Mouse (Mus musculus) hindbrain, embryonic 10.5 days (tissue): ENCODE measurements at regions not wholly inside any gene's neighbourhood (a gene's known extent, or its start where the extent isn't known, plus 50 kb on each side); places are given as distances from the start of the nearest gene placed in this dataset.

Source experiments
- DNase-seq: peaks from one replicate; pipeline ENCODE4 v3.0.0-alpha.2; 2017; ENCODE audit warnings: low spot score
- H3K27ac ChIP-seq: fragments of 300-500 bp; sonication (generic); 2 replicates; pipeline ENCODE4 v1.5.1; 2016; ENCODE audit warnings: mild to moderate bottlenecking, moderate library complexity
- H3K27me3 ChIP-seq: fragments of 300-500 bp; sonication (generic); 2 replicates; pipeline ENCODE4 v1.6.1; 2016; ENCODE audit warnings: mild to moderate bottlenecking; ENCODE audit not compliant: poor library complexity, insufficient read depth, severe bottlenecking
- H3K36me3 ChIP-seq: fragments of 300-500 bp; sonication (generic); 2 replicates; pipeline ENCODE4 v1.6.1; 2016; ENCODE audit warnings: mild to moderate bottlenecking, moderate library complexity
- H3K4me1 ChIP-seq: fragments of 300-500 bp; sonication (generic); replicated peaks from 2 replicates; pipeline ENCODE4 v1.6.1; 2016; ENCODE audit warnings: mild to moderate bottlenecking
- H3K4me3 ChIP-seq: fragments of 300-500 bp; sonication (generic); 2 replicates; pipeline ENCODE4 v1.5.1; 2016; ENCODE audit warnings: mild to moderate bottlenecking, moderate library complexity
- H3K9me3 ChIP-seq: fragments of 300-500 bp; sonication (generic); 2 replicates; pipeline ENCODE4 v1.6.1; 2016; ENCODE audit warnings: mild to moderate bottlenecking, moderate library complexity
- WGBS: fragments of 180-500 bp; shearing (Covaris S2); methylation state at CpG from one replicate; pipeline ENCODE4 v1.1.7; 2016; 5-methylcytosine and 5-hydroxymethylcytosine counted together

- H3K9me3 ChIP-seq, result no peaks in the 10 kb centered on the region
- DNase-seq, result no peak
- H3K4me3 ChIP-seq, result no peak overlapping the region
- peaks cover 6% of the 10 kb centered on the region for H3K4me1 ChIP-seq
- H3K27me3 ChIP-seq, result no peaks in the 10 kb centered on the region
- no peaks in the 10 kb centered on the region for H3K36me3 ChIP-seq
- 74% methylated on average over 2 of the region's 2 CpGs for WGBS
- no peak overlapping the region for H3K27ac ChIP-seq
These were observed 291.5 kb upstream of the Sall1 start for GRCm38 (mm10) chr8:89335416-89335815.

GRCm38 (mm10) chr8:89325751-89326351, 281.9 kb upstream of the Sall1 start:
- Histone ChIP-seq H3K36me3 (no peaks in the 10 kb centered on the region), H3K4me3 (no peak overlapping the region), H3K27ac (no peak overlapping the region), H3K9me3 (no peaks in the 10 kb centered on the region), H3K27me3 (no peaks in the 10 kb centered on the region), H3K4me1 (peaks cover 34% of the 10 kb centered on the region)
- no peak for DNase-seq
- WGBS, result 89% methylated on average over 2 of the region's 2 CpGs

GRCm38 (mm10) chr8:89325248-89325645, 281.3 kb upstream of the Sall1 start:
- no peak overlapping the region for H3K4me3 ChIP-seq
- peaks cover 28% of the 10 kb centered on the region for H3K4me1 ChIP-seq
- 85% methylated on average over 5 of the region's 5 CpGs for WGBS
- no peak overlapping the region for H3K27ac ChIP-seq
- no peaks in the 10 kb centered on the region for H3K9me3 ChIP-seq
- H3K27me3 ChIP-seq, result no peaks in the 10 kb centered on the region
- no peaks in the 10 kb centered on the region for H3K36me3 ChIP-seq
- no peak for DNase-seq

- Histone ChIP-seq H3K36me3 (no peaks in the 10 kb centered on the region), H3K4me1 (peaks cover 22% of the 10 kb centered on the region), H3K4me3 (no peak overlapping the region), H3K27me3 (no peaks in the 10 kb centered on the region), H3K9me3 (no peaks in the 10 kb centered on the region), H3K27ac (0 out of 2 replicates have a peak overlapping the region, but pooled peaks have one; percentile 23)
- 62% methylated on average over 12 of the region's 12 CpGs for WGBS
- DNase-seq, result no peak
These were observed 280.7 kb upstream of the Sall1 start for GRCm38 (mm10) chr8:89324462-89325247.

- Histone ChIP-seq H3K27me3 (no peaks in the 10 kb centered on the region; the same call in 1 of the 2 replicates), H3K4me1 (peaks cover 21% of the 10 kb centered on the region), H3K36me3 (no peaks in the 10 kb centered on the region), H3K4me3 (no peak overlapping the region), H3K9me3 (no peaks in the 10 kb centered on the region), H3K27ac (peak overlapping the region; percentile 47)
- 44% methylated on average over 18 of the region's 18 CpGs for WGBS
- no peak for DNase-seq
These were observed 273.7 kb upstream of the Sall1 start for GRCm38 (mm10) chr8:89317514-89318289.

GRCm38 (mm10) chr8:89316566-89317175, 272.7 kb upstream of the Sall1 start:
- Histone ChIP-seq H3K27me3 (no peaks in the 10 kb centered on the region; the same call in 1 of the 2 replicates), H3K4me1 (peaks cover 21% of the 10 kb centered on the region), H3K36me3 (no peaks in the 10 kb centered on the region), H3K27ac (peak overlapping the region; percentile 40), H3K4me3 (no peak overlapping the region), H3K9me3 (no peaks in the 10 kb centered on the region)
- WGBS, result 54% methylated on average over 12 of the region's 12 CpGs
- no peak for DNase-seq

GRCm38 (mm10) chr8:89314907-89315306, 270.9 kb upstream of the Sall1 start:
- H3K9me3 ChIP-seq, result no peaks in the 10 kb centered on the region
- H3K4me1 ChIP-seq, result peaks cover 32% of the 10 kb centered on the region
- WGBS, result 91% methylated on average over 3 of the region's 3 CpGs
- no peak for DNase-seq
- H3K4me3 ChIP-seq, result no peak overlapping the region
- H3K36me3 ChIP-seq, result no peaks in the 10 kb centered on the region
- no peak overlapping the region for H3K27ac ChIP-seq
- H3K27me3 ChIP-seq, result no peaks in the 10 kb centered on the region; the same call in 1 of the 2 replicates

GRCm38 (mm10) chr8:89310696-89311214, 266.8 kb upstream of the Sall1 start:
- H3K36me3 ChIP-seq, result no peaks in the 10 kb centered on the region
- H3K4me3 ChIP-seq, result no peak overlapping the region
- H3K9me3 ChIP-seq, result no peaks in the 10 kb centered on the region
- H3K27me3 ChIP-seq, result 0 out of 2 replicates have a peak, but pooled peaks cover 4% of the 10 kb centered on the region
- WGBS, result 43% methylated on average over 5 of the region's 5 CpGs
- peaks cover 43% of the 10 kb centered on the region for H3K4me1 ChIP-seq
- no peak for DNase-seq
- H3K27ac ChIP-seq, result peak overlapping the region; percentile 68

GRCm38 (mm10) chr8:89309591-89309990, 265.6 kb upstream of the Sall1 start:
- H3K27ac ChIP-seq, result peak overlapping the region; percentile 80
- WGBS, result 4% methylated on average over 4 of the region's 4 CpGs
- no peak for DNase-seq
- no peaks in the 10 kb centered on the region for H3K9me3 ChIP-seq
- no peaks in the 10 kb centered on the region for H3K36me3 ChIP-seq
- 0 out of 2 replicates have a peak, but pooled peaks cover 4% of the 10 kb centered on the region for H3K27me3 ChIP-seq
- H3K4me3 ChIP-seq, result no peak overlapping the region
- H3K4me1 ChIP-seq, result peaks cover 43% of the 10 kb centered on the region

GRCm38 (mm10) chr8:89308950-89309349, 265.0 kb upstream of the Sall1 start:
- Histone ChIP-seq H3K27me3 (0 out of 2 replicates have a peak, but pooled peaks cover 4% of the 10 kb centered on the region), H3K9me3 (no peaks in the 10 kb centered on the region), H3K36me3 (no peaks in the 10 kb centered on the region), H3K27ac (peak overlapping the region; percentile 80), H3K4me1 (peaks cover 48% of the 10 kb centered on the region), H3K4me3 (no peak overlapping the region)
- DNase-seq, result no peak
- 19% methylated on average over 5 of the region's 5 CpGs for WGBS

- 29% methylated on average over 8 of the region's 8 CpGs for WGBS
- DNase-seq, result no peak
- peak overlapping the region; percentile 80 for H3K27ac ChIP-seq
- no peak overlapping the region for H3K4me3 ChIP-seq
- H3K4me1 ChIP-seq, result peaks cover 50% of the 10 kb centered on the region
- no peaks in the 10 kb centered on the region for H3K9me3 ChIP-seq
- H3K27me3 ChIP-seq, result 0 out of 2 replicates have a peak, but pooled peaks cover 4% of the 10 kb centered on the region
- no peaks in the 10 kb centered on the region for H3K36me3 ChIP-seq
These were observed 264.6 kb upstream of the Sall1 start for GRCm38 (mm10) chr8:89308532-89308931.

GRCm38 (mm10) chr8:89307601-89308000, 263.6 kb upstream of the Sall1 start:
- Histone ChIP-seq H3K27me3 (0 out of 2 replicates have a peak, but pooled peaks cover 4% of the 10 kb centered on the region), H3K27ac (peak overlapping the region; percentile 66; the same call in 1 of the 2 replicates), H3K36me3 (no peaks in the 10 kb centered on the region), H3K9me3 (no peaks in the 10 kb centered on the region), H3K4me3 (no peak overlapping the region), H3K4me1 (peaks cover 50% of the 10 kb centered on the region)
- no peak for DNase-seq
- WGBS, result 29% methylated on average over 10 of the region's 10 CpGs
